Mouse (Mus musculus): ENCODE measurements around the gene Zcchc17. TPM values are rescaled to one million over a fixed set of nuclear protein-coding genes. Genes with fewer than 3 reads are reported as not detected.
A peak's percentile ranks its signal among the peaks of the same experiment; 100 is the strongest.

Zcchc17 gene
- polyA plus RNA-seq, 1 experiment = 17.1 TPM

GRCm38 (mm10) chr4:130289824-130290223 is 69.9 kb downstream of the Zcchc17 start:
- H3K4me3 ChIP-seq (ENCODE audit: low read depth, low read length) = no peak overlapping the region
- H3K27ac ChIP-seq (ENCODE audit: insufficient read depth, low read depth, low read length) = no peak overlapping the region
- 80% methylated on average over 3 of the region's 3 CpGs for WGBS
- TF ChIP-seq POLR2A (IDR thresholded peaks at IDR 0.05; ENCODE audit: low read depth, low read length) (no peak), CTCF (IDR thresholded peaks at IDR 0.05; ENCODE audit: extremely low read depth, insufficient read length, insufficient replicate concordance, low read depth, low read length) (no peak)
- H3K36me3 ChIP-seq (ENCODE audit: control insufficient read depth, insufficient read depth, low read length) = no peaks in the 10 kb centered on the region
- H3K4me1 ChIP-seq (ENCODE audit: control insufficient read depth, insufficient read depth, insufficient read length, low read length) = no peaks in the 10 kb centered on the region
- no peaks in the 10 kb centered on the region for H3K27me3 ChIP-seq (ENCODE audit: control insufficient read depth, insufficient read depth, low read length)

DNA sequence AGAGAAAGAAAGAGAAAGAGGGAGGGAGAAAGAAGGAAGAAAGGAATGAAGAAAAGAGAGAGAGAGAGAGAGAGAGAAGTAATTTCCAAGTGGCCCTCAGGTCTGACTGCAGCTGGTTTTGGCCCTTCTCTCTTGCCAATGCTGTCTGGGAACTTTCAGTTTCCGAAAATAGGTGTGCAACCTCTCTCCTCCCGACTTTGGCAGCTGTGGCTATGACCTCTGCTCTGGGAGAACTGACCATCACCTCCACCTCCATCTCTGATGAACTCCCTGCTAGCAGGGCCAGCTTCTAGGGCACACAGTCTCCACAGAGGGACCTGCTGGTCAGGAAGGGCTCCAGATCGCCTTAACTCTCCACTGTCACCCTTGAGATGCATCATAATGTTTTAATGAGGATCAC is 73.2 kb downstream of the Zcchc17 start:
- Histone ChIP-seq H3K4me1 (ENCODE audit: control insufficient read depth, insufficient read depth, insufficient read length, low read length) (no peaks in the 10 kb centered on the region), H3K36me3 (ENCODE audit: control insufficient read depth, insufficient read depth, low read length) (no peaks in the 10 kb centered on the region), H3K4me3 (ENCODE audit: low read depth, low read length) (no peak overlapping the region), H3K27me3 (ENCODE audit: control insufficient read depth, insufficient read depth, low read length) (no peaks in the 10 kb centered on the region), H3K27ac (ENCODE audit: insufficient read depth, low read depth, low read length) (no peak overlapping the region)
- no peak for TF ChIP-seq POLR2A (IDR thresholded peaks at IDR 0.05; ENCODE audit: low read depth, low read length)
- TF ChIP-seq CTCF (IDR thresholded peaks at IDR 0.05; ENCODE audit: extremely low read depth, insufficient read length, insufficient replicate concordance, low read depth, low read length) = no peak
- 48% methylated on average over 3 of the region's 3 CpGs for WGBS

- WGBS = 76% methylated on average over 9 of the region's 9 CpGs
- no peak overlapping the region for H3K4me3 ChIP-seq (ENCODE audit: low read depth, low read length)
- H3K36me3 ChIP-seq (ENCODE audit: control insufficient read depth, insufficient read depth, low read length) = no peaks in the 10 kb centered on the region
- no peaks in the 10 kb centered on the region for H3K27me3 ChIP-seq (ENCODE audit: control insufficient read depth, insufficient read depth, low read length)
- H3K4me1 ChIP-seq (ENCODE audit: control insufficient read depth, insufficient read depth, insufficient read length, low read length) = no peaks in the 10 kb centered on the region
- TF ChIP-seq CTCF (IDR thresholded peaks at IDR 0.05; ENCODE audit: extremely low read depth, insufficient read length, insufficient replicate concordance, low read depth, low read length) (no peak), POLR2A (IDR thresholded peaks at IDR 0.05; ENCODE audit: low read depth, low read length) (no peak)
- H3K27ac ChIP-seq (ENCODE audit: insufficient read depth, low read depth, low read length) = no peak overlapping the region
Measured at GRCm38 (mm10) chr4:130283826-130284225, 75.9 kb downstream of the Zcchc17 start.

DNA sequence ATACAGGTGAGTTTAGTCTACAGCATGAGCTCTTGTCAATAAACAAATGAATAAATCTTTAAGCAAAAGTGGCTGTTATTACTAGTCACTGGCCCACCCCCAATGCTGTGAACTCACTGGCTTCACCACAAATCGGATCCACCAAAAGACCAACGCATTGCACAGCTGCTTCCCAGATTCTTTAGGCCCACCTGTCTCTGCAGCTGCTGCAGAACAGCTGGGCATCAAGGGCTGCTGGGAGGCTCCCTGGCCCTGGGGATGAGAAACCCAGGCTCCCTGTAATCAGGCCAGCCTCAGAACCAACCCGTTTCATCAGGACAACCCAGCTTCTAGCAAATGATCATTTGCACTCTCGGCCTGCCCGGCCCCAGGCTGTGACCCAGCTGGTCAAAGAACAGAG is 76.9 kb downstream of the Zcchc17 start:
- Histone ChIP-seq H3K27me3 (ENCODE audit: control insufficient read depth, insufficient read depth, low read length) (no peaks in the 10 kb centered on the region), H3K36me3 (ENCODE audit: control insufficient read depth, insufficient read depth, low read length) (no peaks in the 10 kb centered on the region), H3K27ac (ENCODE audit: insufficient read depth, low read depth, low read length) (no peak overlapping the region), H3K4me1 (ENCODE audit: control insufficient read depth, insufficient read depth, insufficient read length, low read length) (no peaks in the 10 kb centered on the region), H3K4me3 (ENCODE audit: low read depth, low read length) (no peak overlapping the region)
- WGBS = 75% methylated on average over 5 of the region's 5 CpGs
- TF ChIP-seq POLR2A (IDR thresholded peaks at IDR 0.05; ENCODE audit: low read depth, low read length) (no peak), CTCF (IDR thresholded peaks at IDR 0.05; ENCODE audit: extremely low read depth, insufficient read length, insufficient replicate concordance, low read depth, low read length) (no peak)

DNA sequence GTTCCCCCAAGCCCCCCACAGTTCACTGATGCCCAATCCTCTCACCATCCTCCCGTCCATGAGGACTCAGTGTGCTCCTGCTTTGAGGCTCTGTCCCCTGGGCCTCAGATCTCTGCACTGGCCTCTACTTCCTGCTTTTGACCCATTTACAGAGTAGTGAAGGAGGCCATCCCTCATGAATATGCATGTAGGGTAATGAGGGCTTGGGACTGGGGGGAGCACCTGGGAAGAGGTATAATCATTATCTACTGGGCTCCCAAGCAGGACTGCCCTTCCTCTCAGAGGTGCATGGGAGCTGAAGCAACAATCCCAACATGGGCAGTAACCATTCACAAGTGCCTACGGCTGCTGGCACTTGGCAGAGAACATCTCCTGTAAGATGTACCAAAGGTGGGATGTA is 80.6 kb downstream of the Zcchc17 start, which contains the start of gene Serinc2:
TSS of gene Serinc2 (minus strand) at position 101 of the 400 bp plus-strand sequence.
- WGBS = 74% methylated on average over 2 of the region's 2 CpGs
- Histone ChIP-seq H3K27me3 (ENCODE audit: control insufficient read depth, insufficient read depth, low read length) (no peaks in the 10 kb centered on the region), H3K27ac (ENCODE audit: insufficient read depth, low read depth, low read length) (no peak within 1 kb of the TSS), H3K4me3 (ENCODE audit: low read depth, low read length) (no peak within 1 kb of the TSS), H3K4me1 (ENCODE audit: control insufficient read depth, insufficient read depth, insufficient read length, low read length) (peaks cover 15% of the 10 kb centered on the region; the same call in 1 of the 2 replicates), H3K36me3 (ENCODE audit: control insufficient read depth, insufficient read depth, low read length) (no peaks in the 10 kb centered on the region)
- TF ChIP-seq CTCF (IDR thresholded peaks at IDR 0.05; ENCODE audit: extremely low read depth, insufficient read length, insufficient replicate concordance, low read depth, low read length) (no peak), POLR2A (IDR thresholded peaks at IDR 0.05; ENCODE audit: low read depth, low read length) (no peak)

DNA sequence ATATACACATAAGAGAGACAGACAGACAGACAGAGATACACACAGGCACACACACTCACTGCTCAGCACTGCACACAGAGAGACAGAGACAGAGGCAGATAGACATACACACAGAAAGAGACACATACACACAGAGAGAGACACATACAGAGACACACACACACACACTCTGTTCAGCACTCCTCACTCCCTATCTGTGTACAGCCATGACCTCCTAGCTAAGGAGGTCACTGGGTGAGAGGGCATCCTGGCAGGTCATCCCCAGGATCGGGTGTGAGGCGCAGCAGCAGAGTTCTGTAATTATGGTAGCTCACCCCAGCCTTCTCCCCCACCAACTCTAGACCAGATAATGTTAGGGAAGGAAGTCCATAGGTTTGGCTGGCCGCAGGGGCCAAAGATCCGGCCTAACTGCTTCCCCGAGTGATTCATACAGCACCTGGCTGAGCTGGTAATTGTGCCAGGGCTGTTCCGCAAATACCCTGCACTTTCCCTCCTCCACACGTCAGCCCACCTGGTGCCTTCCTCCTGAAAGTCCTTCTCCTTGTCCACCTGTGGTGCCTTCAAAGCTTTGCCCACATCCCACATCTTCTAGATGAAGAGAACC is 83.1 kb downstream of the Zcchc17 start:
- Histone ChIP-seq H3K36me3 (ENCODE audit: control insufficient read depth, insufficient read depth, low read length) (no peaks in the 10 kb centered on the region), H3K4me1 (ENCODE audit: control insufficient read depth, insufficient read depth, insufficient read length, low read length) (peaks cover 15% of the 10 kb centered on the region; the same call in 1 of the 2 replicates), H3K27me3 (ENCODE audit: control insufficient read depth, insufficient read depth, low read length) (no peaks in the 10 kb centered on the region), H3K27ac (ENCODE audit: insufficient read depth, low read depth, low read length) (peak overlapping the region; percentile 42), H3K4me3 (ENCODE audit: low read depth, low read length) (no peak overlapping the region)
- 18% methylated on average over 7 of the region's 7 CpGs for WGBS
- TF ChIP-seq POLR2A (IDR thresholded peaks at IDR 0.05; ENCODE audit: low read depth, low read length) (no peak), CTCF (IDR thresholded peaks at IDR 0.05; ENCODE audit: extremely low read depth, insufficient read length, insufficient replicate concordance, low read depth, low read length) (no peak)

GRCm38 (mm10) chr4:130275823-130276105 is 84.0 kb downstream of the Zcchc17 start:
- H3K27me3 ChIP-seq (ENCODE audit: control insufficient read depth, insufficient read depth, low read length) = no peaks in the 10 kb centered on the region
- WGBS = 21% methylated on average over 5 of the region's 5 CpGs
- peak overlapping the region; percentile 11; the same call in 1 of the 2 replicates for H3K4me3 ChIP-seq (ENCODE audit: low read depth, low read length)
- no peaks in the 10 kb centered on the region for H3K36me3 ChIP-seq (ENCODE audit: control insufficient read depth, insufficient read depth, low read length)
- peak overlapping the region; percentile 42 for H3K27ac ChIP-seq (ENCODE audit: insufficient read depth, low read depth, low read length)
- TF ChIP-seq POLR2A (IDR thresholded peaks at IDR 0.05; ENCODE audit: low read depth, low read length) (no peak), CTCF (IDR thresholded peaks at IDR 0.05; ENCODE audit: extremely low read depth, insufficient read length, insufficient replicate concordance, low read depth, low read length) (no peak)
- peaks cover 15% of the 10 kb centered on the region; the same call in 1 of the 2 replicates for H3K4me1 ChIP-seq (ENCODE audit: control insufficient read depth, insufficient read depth, insufficient read length, low read length)

All from small intestine, adult 2 months (tissue).